Mouse (Mus musculus) lung, postnatal 0 days (tissue): Measurements from ENCODE around the gene Tmem150b.

Experiments used
- CTCF ChIP-seq: IDR thresholded peaks from 2 replicates; pipeline ENCODE4 v1.5.1; 2016; ENCODE audit warnings: antibody characterized with exemption, mild to moderate bottlenecking
- EP300 ChIP-seq: IDR thresholded peaks from 2 replicates; pipeline ENCODE4 v1.6.1; 2016; ENCODE audit warnings: antibody characterized with exemption, mild to moderate bottlenecking, control low read depth

GRCm38 (mm10) chr7:4748321-4748720 is 23.3 kb upstream of the Tmem150b start:
- TF ChIP-seq CTCF (no peak), EP300 (no peak)
